Mouse (Mus musculus) G1E (cell line): ENCODE results near the gene Palm2. TPM values are rescaled to one million over a fixed set of nuclear protein-coding genes. Genes with fewer than 3 reads are reported as not detected.

Source experiments
- ATAC-seq: 2 replicates; pipeline ENCODE4 v1.8.0; 2016; ENCODE audit warnings: mild to moderate bottlenecking; ENCODE audit not compliant: insufficient number of reproducible peaks, poor library complexity, low FRiP score, severe bottlenecking; ENCODE audit errors: extremely low read depth
- DNase-seq: peaks from one replicate; pipeline ENCODE4 v3.0.0; 2012; ENCODE audit warnings: low spot score
- H3K27me3 ChIP-seq: 2 replicates; pipeline ENCODE4 v1.6.1; 2012; ENCODE audit warnings: mild to moderate bottlenecking, low read length, inconsistent platforms; ENCODE audit not compliant: insufficient read depth
- H3K36me3 ChIP-seq: replicated peaks from 2 replicates; pipeline ENCODE3; 2012; ENCODE audit warnings: mild to moderate bottlenecking, inconsistent platforms
- H3K4me1 ChIP-seq: 2 replicates; pipeline ENCODE4 v1.6.1; 2012; ENCODE audit warnings: low read depth, low read length, inconsistent platforms, mixed read lengths; ENCODE audit not compliant: insufficient read depth
- H3K4me3 ChIP-seq: 2 replicates; pipeline ENCODE4 v1.5.1; 2012; ENCODE audit warnings: low read depth, mild to moderate bottlenecking, inconsistent platforms, low read length, moderate library complexity, mixed read lengths
- H3K9me3 ChIP-seq: replicated peaks from 2 replicates; pipeline ENCODE4 v1.6.1; 2012; ENCODE audit warnings: inconsistent platforms
- CTCF ChIP-seq: IDR thresholded peaks from 2 replicates; pipeline ENCODE4 v1.5.1; 2012; ENCODE audit warnings: low read depth, low read length, inconsistent platforms, mixed read lengths
- GATA1 ChIP-seq: IDR thresholded peaks from 2 replicates; pipeline ENCODE4 v1.6.1; 2012; ENCODE audit warnings: borderline replicate concordance, low read length, inconsistent platforms, mixed read lengths
- GATA2 ChIP-seq: IDR thresholded peaks from 2 replicates; pipeline ENCODE4 v1.6.1; 2012; ENCODE audit warnings: low read depth, low read length, inconsistent platforms, borderline replicate concordance
- POLR2AphosphoS5 ChIP-seq: IDR thresholded peaks from 2 replicates; pipeline ENCODE4 v1.6.1; 2012; ENCODE audit warnings: low read depth, low read length, inconsistent platforms; ENCODE audit not compliant: insufficient replicate concordance
- TAL1 ChIP-seq: conservative IDR thresholded peaks from 2 replicates; pipeline ENCODE4 v1.6.1; 2012; ENCODE audit warnings: low read depth, low read length, inconsistent platforms, mixed read lengths
- polyA plus RNA-seq: library from polyadenylated mRNA; stranded (reverse); fragments of >175 nt; gene quantifications from 2 replicates; pipeline ENCODE4 v1.2.3, GENCODE M21; 2012
- total RNA-seq, 2 experiments: library from RNA; stranded (forward) in 1 of 2; stranded (reverse) in 1 of 2; fragments of 200-1000 nt in 1 of 2; fragments of >200 nt in 1 of 2; fragmentation: Nextera tagmentation in 1 of 2; gene quantifications; 2 replicates each; pipeline ENCODE4 v1.2.3; 2014 to 2017

Gene Palm2
- total and polyA plus RNA-seq, 3 experiments, result 0.05 TPM; not detected in 2

- peaks cover 25% of the 10 kb centered on the region for H3K9me3 ChIP-seq
- no peaks in the 10 kb centered on the region for H3K27me3 ChIP-seq
- DNase-seq (no peak), ATAC-seq (no peak)
- TF ChIP-seq POLR2AphosphoS5 (no peak), GATA2 (no peak), GATA1 (no peak), CTCF (no peak), TAL1 (no peak)
- H3K4me1 ChIP-seq, result no peaks in the 10 kb centered on the region
- no peak within 1 kb of the TSS for H3K4me3 ChIP-seq
- H3K36me3 ChIP-seq, result no peaks in the 10 kb centered on the region
These were observed 283.3 kb downstream of the Palm2 start, which contains the start of gene Akap2 for GRCm38 (mm10) chr4:57717354-57717753. TSS of gene Akap2 (plus strand) at chr4:57717657.

DNA sequence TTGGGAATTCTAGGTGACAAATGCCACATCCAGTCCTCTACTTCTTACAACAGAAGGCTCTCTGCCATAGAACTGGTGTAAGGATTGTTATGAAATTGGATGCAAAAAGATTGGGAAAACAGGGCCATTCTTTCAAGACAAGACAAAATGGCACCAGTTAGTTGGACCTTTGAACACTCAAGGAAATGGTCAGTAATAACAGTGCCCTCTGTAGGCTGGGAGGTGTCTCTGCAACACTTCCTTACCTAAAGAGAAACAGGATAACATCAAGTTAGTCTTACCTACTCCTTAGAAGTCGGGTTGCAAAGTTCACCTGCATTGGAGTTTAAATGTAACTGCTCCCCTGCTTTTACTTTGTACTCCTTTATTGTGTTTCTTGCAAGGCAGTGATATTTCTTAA, 285.3 kb downstream of the Palm2 start:
- Histone ChIP-seq H3K27me3 (no peaks in the 10 kb centered on the region), H3K36me3 (no peaks in the 10 kb centered on the region), H3K4me1 (no peaks in the 10 kb centered on the region), H3K4me3 (no peak overlapping the region), H3K9me3 (peaks cover 37% of the 10 kb centered on the region)
- no peak for ATAC-seq
- no peak for TF ChIP-seq GATA1
- DNase-seq, result no peak

DNA sequence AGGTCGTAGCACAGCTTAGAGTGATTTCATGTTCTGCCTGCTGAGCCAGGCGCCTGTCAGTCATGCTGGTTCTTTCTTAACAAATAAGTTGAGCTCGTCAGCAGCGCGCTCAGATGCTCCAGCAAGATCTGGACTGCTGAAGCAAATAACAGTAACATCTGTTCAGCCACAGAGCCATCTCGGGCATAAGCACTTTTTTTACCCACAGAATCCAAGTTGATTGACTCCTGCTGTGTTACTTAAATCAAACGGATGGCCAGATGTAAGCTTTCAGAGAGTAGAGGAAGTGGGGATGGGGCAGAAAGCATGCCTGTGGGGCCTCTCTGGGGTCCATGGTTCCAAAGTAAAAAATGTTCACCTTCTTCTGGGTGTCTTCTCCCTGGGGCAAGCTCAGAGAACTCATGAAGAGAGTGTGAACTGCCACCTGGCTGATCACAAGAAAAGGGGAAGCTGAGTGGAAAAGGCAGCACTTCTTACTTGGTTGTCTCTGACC, 286.9 kb downstream of the Palm2 start:
- H3K4me1 ChIP-seq, result no peaks in the 10 kb centered on the region
- H3K9me3 ChIP-seq, result peaks cover 45% of the 10 kb centered on the region
- H3K27me3 ChIP-seq, result no peaks in the 10 kb centered on the region
- H3K36me3 ChIP-seq, result no peaks in the 10 kb centered on the region
- TF ChIP-seq CTCF (no peak), TAL1 (no peak), GATA2 (no peak)
- ATAC-seq, result no peak
- no peak overlapping the region for H3K4me3 ChIP-seq
- DNase-seq, result no peak

- no peak for DNase-seq
- Histone ChIP-seq H3K4me1 (no peaks in the 10 kb centered on the region), H3K36me3 (no peaks in the 10 kb centered on the region), H3K9me3 (peaks cover 56% of the 10 kb centered on the region), H3K27me3 (no peaks in the 10 kb centered on the region), H3K4me3 (no peak overlapping the region)
- no peak for ATAC-seq
- TF ChIP-seq CTCF (no peak), POLR2AphosphoS5 (no peak), GATA1 (no peak), GATA2 (no peak), TAL1 (no peak)
These were observed 288.2 kb downstream of the Palm2 start for GRCm38 (mm10) chr4:57722296-57722695.

DNA sequence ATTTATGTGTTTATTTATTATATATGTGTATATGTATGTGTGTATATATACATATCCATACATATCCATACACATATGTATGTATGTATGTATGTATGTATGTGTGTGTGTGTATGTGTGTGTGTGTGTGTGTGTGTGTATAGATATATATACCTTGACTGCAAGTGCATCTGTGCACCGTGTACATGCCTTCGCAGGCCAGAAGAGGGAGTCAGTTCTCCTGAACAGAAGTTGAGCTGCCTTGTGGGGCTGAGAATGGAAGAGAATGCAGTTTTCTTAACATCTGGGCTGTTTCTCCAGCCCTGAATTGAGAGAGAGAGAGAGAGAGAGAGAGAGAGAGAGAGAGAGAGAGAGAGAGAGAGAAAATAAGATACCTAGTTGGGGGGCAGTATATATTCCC, 289.6 kb downstream of the Palm2 start:
- no peak for DNase-seq
- TF ChIP-seq GATA1 (no peak), TAL1 (no peak), CTCF (no peak), GATA2 (no peak), POLR2AphosphoS5 (no peak)
- Histone ChIP-seq H3K9me3 (peaks cover 61% of the 10 kb centered on the region), H3K4me3 (no peak overlapping the region), H3K27me3 (no peaks in the 10 kb centered on the region), H3K36me3 (no peaks in the 10 kb centered on the region), H3K4me1 (no peaks in the 10 kb centered on the region)
- no peak for ATAC-seq

- Histone ChIP-seq H3K4me3 (no peak overlapping the region), H3K4me1 (no peaks in the 10 kb centered on the region)
- ATAC-seq, result no peak
These were observed 291.5 kb downstream of the Palm2 start for GRCm38 (mm10) chr4:57725569-57725968.

GRCm38 (mm10) chr4:57728611-57729183, 294.6 kb downstream of the Palm2 start:
- no peak overlapping the region for H3K4me3 ChIP-seq
- H3K27me3 ChIP-seq, result no peaks in the 10 kb centered on the region
- no peaks in the 10 kb centered on the region for H3K4me1 ChIP-seq
- peaks cover 77% of the 10 kb centered on the region for H3K9me3 ChIP-seq
- ATAC-seq (no peak), DNase-seq (no peak)
- TF ChIP-seq GATA2 (no peak), CTCF (no peak), GATA1 (no peak), POLR2AphosphoS5 (no peak), TAL1 (no peak)
- H3K36me3 ChIP-seq, result no peaks in the 10 kb centered on the region

More at GRCm38 (mm10) chr4:57725569-57725968, 291.5 kb downstream of the Palm2 start:
- Histone ChIP-seq H3K27me3 (no peaks in the 10 kb centered on the region), H3K9me3 (peaks cover 68% of the 10 kb centered on the region), H3K36me3 (no peaks in the 10 kb centered on the region)
- TF ChIP-seq POLR2AphosphoS5, result no peak
- no peak for TF ChIP-seq GATA2
- no peak for TF ChIP-seq GATA1
- TF ChIP-seq TAL1, result no peak
- TF ChIP-seq CTCF, result no peak
- DNase-seq, result no peak
